Mouse (Mus musculus) forebrain, embryonic 11.5 days (tissue): ENCODE results near the gene Ccnyl1. TPM values are rescaled to one million over a fixed set of nuclear protein-coding genes. Genes with fewer than 3 reads are reported as not detected.

Source experiments
- ATAC-seq: fragments of 200-750 bp; cut with Nextera tagmentation; replicated peaks from 2 replicates; pipeline ENCODE4 v1.8.0; 2017; ENCODE audit warnings: moderate TSS enrichment; ENCODE audit not compliant: low FRiP score
- DNase-seq: peaks from one replicate; pipeline ENCODE4 v3.0.0-alpha.2; 2017; ENCODE audit warnings: low spot score
- H3K27ac ChIP-seq: fragments of 300-500 bp; sonication (generic); 2 replicates; pipeline ENCODE4 v1.5.1; 2014; ENCODE audit warnings: low read depth, low read length
- H3K27me3 ChIP-seq: fragments of 300-500 bp; sonication (generic); 2 replicates; pipeline ENCODE4 v1.6.1; 2014; ENCODE audit warnings: mild to moderate bottlenecking, low read length, mixed read lengths; ENCODE audit not compliant: control insufficient read depth, insufficient read depth
- H3K36me3 ChIP-seq: fragments of 300-500 bp; sonication (generic); 2 replicates; pipeline ENCODE4 v1.6.1; 2014; ENCODE audit warnings: mild to moderate bottlenecking, low read length, moderate library complexity, mixed read lengths; ENCODE audit not compliant: control insufficient read depth, insufficient read depth
- H3K4me1 ChIP-seq: fragments of 300-500 bp; sonication (generic); replicated peaks from 2 replicates; pipeline ENCODE4 v1.6.1; 2014; ENCODE audit warnings: low read length, mixed read lengths; ENCODE audit not compliant: control insufficient read depth, insufficient read depth
- H3K4me2 ChIP-seq: fragments of 300-500 bp; sonication (generic); 2 replicates; pipeline ENCODE4 v1.6.1; 2014; ENCODE audit warnings: low read depth, mild to moderate bottlenecking, low read length, moderate library complexity, mixed read lengths; ENCODE audit not compliant: severe bottlenecking
- H3K4me3 ChIP-seq: fragments of 300-500 bp; sonication (generic); 2 replicates; pipeline ENCODE4 v1.5.1; 2014; ENCODE audit warnings: low read depth, low read length
- H3K9ac ChIP-seq: fragments of 300-500 bp; sonication (generic); 2 replicates; pipeline ENCODE4 v1.6.1; 2014; ENCODE audit warnings: low read length
- H3K9me3 ChIP-seq: fragments of 300-500 bp; sonication (generic); 2 replicates; pipeline ENCODE4 v1.6.1; 2016; ENCODE audit warnings: low read length, mixed read lengths; ENCODE audit not compliant: control insufficient read depth
- WGBS: fragments of 180-500 bp; shearing (Covaris S2); extraction: QIAGEN DNeasy Blood & Tissue Kit; methylation state at CpG from one replicate; pipeline ENCODE4 v1.1.7; 2014; 5-methylcytosine and 5-hydroxymethylcytosine counted together
- polyA plus RNA-seq: library from polyadenylated mRNA; unstranded; fragments of >200 nt; fragmentation: Nextera tagmentation; extraction: Ambion mirVana; gene quantifications from 2 replicates; pipeline ENCODE4 v1.2.1, GENCODE M21; 2014

The Ccnyl1 gene
- polyA plus RNA-seq, 1 experiment from 2014 or later: 10.6 TPM

GRCm38 (mm10) chr1:64689561-64690212 lies 568 bp upstream of the Ccnyl1 start:
- no peaks in the 10 kb centered on the region for H3K9me3 ChIP-seq
- ATAC-seq (no peak), DNase-seq (no peak)
- H3K4me2 ChIP-seq: peak overlapping the region; percentile 83
- peak overlapping the region; percentile 82 for H3K4me3 ChIP-seq
- no peaks in the 10 kb centered on the region for H3K27me3 ChIP-seq
- peak overlapping the region; percentile 45 for H3K9ac ChIP-seq
- H3K27ac ChIP-seq: no peak overlapping the region
- 25% methylated on average over 9 of the region's 9 CpGs for WGBS
- no peaks in the 10 kb centered on the region; the same call in 1 of the 2 replicates for H3K4me1 ChIP-seq
- no peaks in the 10 kb centered on the region for H3K36me3 ChIP-seq

GRCm38 (mm10) chr1:64691121-64691551 lies 881 bp downstream of the Ccnyl1 start:
- Histone ChIP-seq H3K27me3 (no peaks in the 10 kb centered on the region), H3K36me3 (no peaks in the 10 kb centered on the region), H3K9me3 (no peaks in the 10 kb centered on the region), H3K4me1 (no peaks in the 10 kb centered on the region; the same call in 1 of the 2 replicates), H3K4me3 (peak overlapping the region; percentile 82), H3K9ac (peak overlapping the region; percentile 84), H3K27ac (peak overlapping the region; percentile 53), H3K4me2 (peak overlapping the region; percentile 67)
- under 1% methylated on average over 52 of the region's 55 CpGs for WGBS
- ATAC-seq (no peak; the same call in none of the 2 replicates), DNase-seq (peak; percentile 78)

- H3K4me2 ChIP-seq: peak overlapping the region; percentile 67
- 2% methylated on average over 9 of the region's 9 CpGs for WGBS
- no peaks in the 10 kb centered on the region for H3K9me3 ChIP-seq
- H3K9ac ChIP-seq: peak overlapping the region; percentile 84
- no peaks in the 10 kb centered on the region; the same call in 1 of the 2 replicates for H3K4me1 ChIP-seq
- ATAC-seq (no peak; the same call in 1 of the 2 replicates), DNase-seq (no peak)
- no peaks in the 10 kb centered on the region for H3K36me3 ChIP-seq
- H3K27ac ChIP-seq: no peak overlapping the region
- no peaks in the 10 kb centered on the region for H3K27me3 ChIP-seq
- H3K4me3 ChIP-seq: peak overlapping the region; percentile 82
Measured at GRCm38 (mm10) chr1:64691581-64691980, 1.3 kb downstream of the Ccnyl1 start.

GRCm38 (mm10) chr1:64695156-64695555 lies 4.9 kb downstream of the Ccnyl1 start:
- 92% methylated on average over 3 of the region's 3 CpGs for WGBS
- DNase-seq: no peak

GRCm38 (mm10) chr1:64701780-64702179 lies 11.5 kb downstream of the Ccnyl1 start:
- Histone ChIP-seq H3K9me3 (no peaks in the 10 kb centered on the region), H3K9ac (no peak overlapping the region), H3K27me3 (no peaks in the 10 kb centered on the region), H3K4me1 (no peaks in the 10 kb centered on the region), H3K4me2 (no peak overlapping the region), H3K27ac (no peak overlapping the region), H3K4me3 (no peak overlapping the region), H3K36me3 (peaks cover 2% of the 10 kb centered on the region; the same call in 1 of the 2 replicates)
- DNase-seq (no peak), ATAC-seq (no peak)
- 87% methylated on average over 3 of the region's 3 CpGs for WGBS

More at GRCm38 (mm10) chr1:64695156-64695555, 4.9 kb downstream of the Ccnyl1 start:
- H3K36me3 ChIP-seq: no peaks in the 10 kb centered on the region
- H3K9me3 ChIP-seq: no peaks in the 10 kb centered on the region
- H3K27ac ChIP-seq: no peak overlapping the region
- H3K4me3 ChIP-seq: no peak overlapping the region
- no peak overlapping the region for H3K9ac ChIP-seq
- H3K27me3 ChIP-seq: no peaks in the 10 kb centered on the region
- no peak for ATAC-seq
- H3K4me1 ChIP-seq: no peaks in the 10 kb centered on the region; the same call in 1 of the 2 replicates
- H3K4me2 ChIP-seq: no peak overlapping the region

GRCm38 (mm10) chr1:64705230-64705629 lies 15.0 kb downstream of the Ccnyl1 start:
- no peak for ATAC-seq
- H3K36me3 ChIP-seq: peaks cover 2% of the 10 kb centered on the region; the same call in 1 of the 2 replicates
- no peak overlapping the region for H3K4me3 ChIP-seq
- DNase-seq: peak; percentile 59
- WGBS: 49% methylated on average over 6 of the region's 6 CpGs
- no peaks in the 10 kb centered on the region for H3K4me1 ChIP-seq
- H3K9me3 ChIP-seq: no peaks in the 10 kb centered on the region
- no peak overlapping the region for H3K4me2 ChIP-seq
- H3K27ac ChIP-seq: no peak overlapping the region
- no peaks in the 10 kb centered on the region for H3K27me3 ChIP-seq
- no peak overlapping the region for H3K9ac ChIP-seq

- Histone ChIP-seq H3K4me2 (no peak overlapping the region), H3K4me3 (no peak overlapping the region), H3K27me3 (no peaks in the 10 kb centered on the region), H3K4me1 (no peaks in the 10 kb centered on the region), H3K9me3 (no peaks in the 10 kb centered on the region), H3K27ac (no peak overlapping the region), H3K36me3 (peaks cover 2% of the 10 kb centered on the region; the same call in 1 of the 2 replicates), H3K9ac (no peak overlapping the region)
- 89% methylated on average over 2 of the region's 2 CpGs for WGBS
- no peak for DNase-seq
- ATAC-seq: no peak
Measured at GRCm38 (mm10) chr1:64706610-64707009, 16.4 kb downstream of the Ccnyl1 start.

- no peaks in the 10 kb centered on the region for H3K4me1 ChIP-seq
- no peaks in the 10 kb centered on the region for H3K27me3 ChIP-seq
- H3K27ac ChIP-seq: no peak overlapping the region
- H3K4me3 ChIP-seq: no peak overlapping the region
- ATAC-seq (no peak), DNase-seq (no peak)
- no peak overlapping the region for H3K9ac ChIP-seq
- H3K36me3 ChIP-seq: no peaks in the 10 kb centered on the region
- no peak overlapping the region for H3K4me2 ChIP-seq
- 17% methylated on average over 2 of the region's 2 CpGs for WGBS
- H3K9me3 ChIP-seq: no peaks in the 10 kb centered on the region
Measured at GRCm38 (mm10) chr1:64709891-64710290, 19.6 kb downstream of the Ccnyl1 start.
